Comparison of ENCODE assay signal across 17 mouse cellular contexts in the genomic region with DNA sequence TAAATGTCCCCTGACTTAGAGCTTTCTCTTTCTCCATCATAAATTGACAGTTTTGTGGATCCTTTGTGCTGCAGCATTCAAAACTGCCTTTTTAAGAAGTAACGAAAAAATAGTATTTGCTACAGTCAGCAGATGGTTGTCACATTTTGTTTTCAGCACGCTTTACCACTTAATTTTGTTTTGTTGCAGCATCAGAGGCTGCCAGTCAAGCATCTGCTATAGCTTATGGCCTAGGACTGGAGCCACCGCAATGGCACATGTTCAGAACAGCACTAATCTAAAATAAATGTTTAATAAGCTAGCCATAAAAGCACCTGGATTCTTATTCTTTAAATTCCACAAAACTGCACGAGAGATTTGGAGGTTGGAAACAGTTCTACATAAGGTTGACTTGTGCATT.
A peak's percentile ranks its signal among the peaks of the same experiment; 100 is the strongest.
DNase-seq lines count a peak whose midpoint lies in the region; ATAC-seq and TF ChIP-seq lines count a peak whose summit lies in the region.
"Had no signal": no experiment of that assay in that cellular context is flagged by ENCODE, and none has a peak within 500 bp of the region (broad histone marks: within the 10 kb centered on the region; RNA-seq: fewer than 3 reads in every experiment).

No protein-coding gene starts in this region.

- 61% methylated on average over 4 of the region's 4 CpGs for WGBS in midbrain, embryonic 12.5 days
- 73% methylated on average over 4 of the region's 4 CpGs for WGBS in midbrain, embryonic 11.5 days
- 43% methylated on average over 4 of the region's 4 CpGs for WGBS in embryonic facial prominence, embryonic 15.5 days
- 44% methylated on average over 4 of the region's 4 CpGs for WGBS in midbrain, postnatal 0 days
- 77% methylated on average over 4 of the region's 4 CpGs for WGBS in lung, postnatal 0 days

- no peak for ATAC-seq in midbrain, embryonic 12.5 days (ENCODE audit: low FRiP score, low read depth)
- ATAC-seq in midbrain, embryonic 11.5 days (ENCODE audit: low FRiP score), result no peak
- ATAC-seq in embryonic facial prominence, embryonic 15.5 days (ENCODE audit: insufficient number of reproducible peaks, low FRiP score, low TSS enrichment, low read depth), result no peak; the same call in 1 of the 2 replicates
- no peak for ATAC-seq in midbrain, postnatal 0 days (ENCODE audit: low FRiP score)
- ATAC-seq in lung, postnatal 0 days, result no peak
- ATAC-seq: Patski had no signal

- no peak overlapping the region for H3K9ac ChIP-seq in midbrain, embryonic 12.5 days (replicated peaks)
- no peak overlapping the region for H3K9ac ChIP-seq in midbrain, embryonic 11.5 days (ENCODE audit: low read length)
- no peak overlapping the region for H3K9ac ChIP-seq in embryonic facial prominence, embryonic 15.5 days
- no peak overlapping the region for H3K9ac ChIP-seq in midbrain, postnatal 0 days (replicated peaks; ENCODE audit: low read length, poor library complexity, severe bottlenecking)
- H3K9ac ChIP-seq in lung, postnatal 0 days (replicated peaks; ENCODE audit: low read depth), result no peak overlapping the region
- H3K9ac ChIP-seq: embryonic facial prominence, embryonic 12.5 days; neural tube, embryonic 12.5 days had no signal

- no peaks in the 10 kb centered on the region; the same call in 1 of the 2 replicates for H3K36me3 ChIP-seq in midbrain, embryonic 12.5 days
- H3K36me3 ChIP-seq in midbrain, embryonic 11.5 days (ENCODE audit: control insufficient read depth, insufficient read depth, low read length), result no peaks in the 10 kb centered on the region; the same call in 1 of the 2 replicates
- no peaks in the 10 kb centered on the region for H3K36me3 ChIP-seq in embryonic facial prominence, embryonic 15.5 days
- no peaks in the 10 kb centered on the region; the same call in 1 of the 2 replicates for H3K36me3 ChIP-seq in midbrain, postnatal 0 days (ENCODE audit: insufficient read depth, low read length)
- H3K36me3 ChIP-seq in lung, postnatal 0 days (ENCODE audit: insufficient read depth, low read length), result no peaks in the 10 kb centered on the region
- H3K36me3 ChIP-seq: embryonic facial prominence, embryonic 12.5 days; neural tube, embryonic 12.5 days had no signal

- no peak for TF ChIP-seq EP300 in lung, postnatal 0 days (IDR thresholded peaks at IDR 0.05)

- H3K27ac ChIP-seq in midbrain, embryonic 12.5 days (replicated peaks), result peak overlapping the region; percentile 65; the same call in 1 of the 2 replicates
- H3K27ac ChIP-seq in midbrain, embryonic 11.5 days (ENCODE audit: low read depth, low read length), result no peak overlapping the region
- H3K27ac ChIP-seq in embryonic facial prominence, embryonic 15.5 days (replicated peaks), result peak overlapping the region; percentile 65; the same call in 1 of the 2 replicates
- H3K27ac ChIP-seq in layer of hippocampus, adult 2 months, result no peak overlapping the region
- no peak overlapping the region for H3K27ac ChIP-seq in midbrain, postnatal 0 days (ENCODE audit: low read depth, low read length)
- no peak overlapping the region for H3K27ac ChIP-seq in lung, postnatal 0 days (ENCODE audit: low read length)
- H3K27ac ChIP-seq: left cerebral cortex, adult 2 months; neural tube, embryonic 12.5 days had no signal

- H3K4me1 ChIP-seq in midbrain, embryonic 12.5 days, result peaks cover 16% of the 10 kb centered on the region
- H3K4me1 ChIP-seq in midbrain, embryonic 11.5 days (ENCODE audit: control insufficient read depth, insufficient read depth, low read length), result no peaks in the 10 kb centered on the region
- H3K4me1 ChIP-seq in embryonic facial prominence, embryonic 15.5 days, result peaks cover 16% of the 10 kb centered on the region
- 0 out of 2 replicates have a peak, but pooled peaks cover 3% of the 10 kb centered on the region for H3K4me1 ChIP-seq in midbrain, postnatal 0 days (ENCODE audit: insufficient read depth, low read length)
- H3K4me1 ChIP-seq in lung, postnatal 0 days (ENCODE audit: insufficient read depth, low read depth, low read length), result no peaks in the 10 kb centered on the region
- H3K4me1 ChIP-seq: embryonic facial prominence, embryonic 12.5 days had no signal

- no peaks in the 10 kb centered on the region for H3K27me3 ChIP-seq in midbrain, embryonic 12.5 days
- no peaks in the 10 kb centered on the region for H3K27me3 ChIP-seq in midbrain, embryonic 11.5 days (ENCODE audit: control insufficient read depth, insufficient read depth, low read length)
- no peaks in the 10 kb centered on the region for H3K27me3 ChIP-seq in embryonic facial prominence, embryonic 15.5 days
- H3K27me3 ChIP-seq in midbrain, postnatal 0 days (ENCODE audit: insufficient read depth, low read length), result no peaks in the 10 kb centered on the region
- H3K27me3 ChIP-seq in lung, postnatal 0 days (replicated peaks; ENCODE audit: insufficient read depth, low read length), result no peaks in the 10 kb centered on the region
- H3K27me3 ChIP-seq: CH12.LX; embryonic facial prominence, embryonic 12.5 days; neural tube, embryonic 12.5 days; Patski had no signal

- no peak overlapping the region for H3K4me3 ChIP-seq in midbrain, embryonic 12.5 days
- no peak overlapping the region for H3K4me3 ChIP-seq in midbrain, embryonic 11.5 days (ENCODE audit: low read depth, low read length)
- H3K4me3 ChIP-seq in embryonic facial prominence, embryonic 15.5 days (replicated peaks), result no peak overlapping the region
- H3K4me3 ChIP-seq in layer of hippocampus, adult 2 months, result no peak overlapping the region
- H3K4me3 ChIP-seq in midbrain, postnatal 0 days (ENCODE audit: low read depth, low read length), result no peak overlapping the region
- no peak overlapping the region for H3K4me3 ChIP-seq in lung, postnatal 0 days (ENCODE audit: low read depth, low read length)
- H3K4me3 ChIP-seq: embryonic facial prominence, embryonic 12.5 days; left cerebral cortex, adult 2 months; neural tube, embryonic 12.5 days had no signal

- no peak overlapping the region for H3K4me2 ChIP-seq in midbrain, embryonic 12.5 days (replicated peaks)
- no peak overlapping the region for H3K4me2 ChIP-seq in midbrain, embryonic 11.5 days
- no peak overlapping the region for H3K4me2 ChIP-seq in embryonic facial prominence, embryonic 15.5 days (replicated peaks)
- H3K4me2 ChIP-seq in midbrain, postnatal 0 days (ENCODE audit: low read depth, low read length, poor library complexity, severe bottlenecking), result no peak overlapping the region
- H3K4me2 ChIP-seq in lung, postnatal 0 days (replicated peaks; ENCODE audit: low read depth, low read length), result no peak overlapping the region
- H3K4me2 ChIP-seq: embryonic facial prominence, embryonic 12.5 days; neural tube, embryonic 12.5 days had no signal

- no peaks in the 10 kb centered on the region for H3K9me3 ChIP-seq in midbrain, embryonic 12.5 days
- no peaks in the 10 kb centered on the region for H3K9me3 ChIP-seq in midbrain, embryonic 11.5 days (ENCODE audit: control insufficient read depth, low read length)
- H3K9me3 ChIP-seq in embryonic facial prominence, embryonic 15.5 days (replicated peaks), result no peaks in the 10 kb centered on the region
- H3K9me3 ChIP-seq in midbrain, postnatal 0 days (ENCODE audit: low read length), result no peaks in the 10 kb centered on the region
- H3K9me3 ChIP-seq in lung, postnatal 0 days (ENCODE audit: low read length), result no peaks in the 10 kb centered on the region
- H3K9me3 ChIP-seq: embryonic facial prominence, embryonic 12.5 days; neural tube, embryonic 12.5 days had no signal

- TF ChIP-seq CTCF in layer of hippocampus, adult 2 months (conservative IDR thresholded peaks at IDR 0.05), result no peak
- no peak for TF ChIP-seq CTCF in midbrain, postnatal 0 days (IDR thresholded peaks at IDR 0.05)
- no peak for TF ChIP-seq CTCF in lung, postnatal 0 days (IDR thresholded peaks at IDR 0.05)

- DNase-seq in midbrain, embryonic 11.5 days (ENCODE audit: low spot score, missing footprints), result no peak
- DNase-seq in layer of hippocampus, adult 2 months (ENCODE audit: low spot score in 2 of 2), result peak; percentile 31 to 56
- peak; percentile 80 for DNase-seq in midbrain, postnatal 0 days (ENCODE audit: low spot score)
- DNase-seq in gastrocnemius, postnatal 10 days, result no peak
- DNase-seq in kidney, adult 9 months, result no peak
- no peak for DNase-seq in lung, postnatal 0 days (ENCODE audit: low spot score)
- DNase-seq: heart, adult 18-20 months; heart, postnatal 14 days; kidney, adult 18-20 months; right cerebral cortex, postnatal 14 days had no signal

Comparison
In these comparisons a context has a peak if more than half of its experiments do, and no peak if none do; other contexts are left out.
1. H3K27ac ChIP-seq: peak in midbrain, embryonic 12.5 days (single experiment) and embryonic facial prominence, embryonic 15.5 days (single experiment); none in midbrain, embryonic 11.5 days (single experiment), layer of hippocampus, adult 2 months (single experiment), midbrain, postnatal 0 days (single experiment) and lung, postnatal 0 days (single experiment).
2. DNase-seq: peak in layer of hippocampus, adult 2 months (2 of 2) and midbrain, postnatal 0 days (single experiment); none in midbrain, embryonic 11.5 days (single experiment), gastrocnemius, postnatal 10 days (single experiment), kidney, adult 9 months (single experiment) and lung, postnatal 0 days (single experiment).